Mouse (Mus musculus): ENCODE measurements around the gene Atf2.

Atf2 gene

DNA sequence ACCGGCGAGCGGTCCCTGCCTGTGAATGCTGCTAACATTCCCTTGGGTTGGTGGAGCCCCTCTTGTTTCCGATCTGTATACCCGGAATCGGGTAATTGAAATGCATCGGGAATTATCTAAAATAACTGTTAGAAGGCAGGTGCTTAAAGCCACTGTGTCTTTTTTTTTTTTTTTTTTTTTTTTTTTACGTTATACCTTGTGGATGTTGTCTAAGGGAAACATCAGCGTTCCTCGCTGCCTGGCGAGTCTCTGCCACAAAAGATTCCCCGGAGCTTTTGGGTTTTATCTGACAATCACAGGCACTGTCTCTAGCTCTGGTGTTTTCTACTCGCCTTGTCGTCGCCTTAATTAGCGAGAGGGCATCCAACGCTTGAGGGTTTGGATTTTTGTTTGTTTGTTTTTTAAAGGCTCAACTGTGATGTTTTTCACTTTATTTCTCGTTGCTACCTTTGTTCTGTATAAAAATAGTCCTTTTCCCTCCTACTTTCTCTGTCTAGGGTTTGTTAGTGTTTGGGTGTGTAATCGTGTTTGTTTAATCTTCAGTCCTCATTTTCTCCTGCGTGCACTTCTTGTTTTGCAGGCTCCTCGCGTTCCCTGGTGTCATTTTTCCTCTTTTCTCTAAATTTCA, 116.6 kb downstream of the Atf2 start:
- DNase-seq (ENCODE audit: low read depth) = no peak

DNA sequence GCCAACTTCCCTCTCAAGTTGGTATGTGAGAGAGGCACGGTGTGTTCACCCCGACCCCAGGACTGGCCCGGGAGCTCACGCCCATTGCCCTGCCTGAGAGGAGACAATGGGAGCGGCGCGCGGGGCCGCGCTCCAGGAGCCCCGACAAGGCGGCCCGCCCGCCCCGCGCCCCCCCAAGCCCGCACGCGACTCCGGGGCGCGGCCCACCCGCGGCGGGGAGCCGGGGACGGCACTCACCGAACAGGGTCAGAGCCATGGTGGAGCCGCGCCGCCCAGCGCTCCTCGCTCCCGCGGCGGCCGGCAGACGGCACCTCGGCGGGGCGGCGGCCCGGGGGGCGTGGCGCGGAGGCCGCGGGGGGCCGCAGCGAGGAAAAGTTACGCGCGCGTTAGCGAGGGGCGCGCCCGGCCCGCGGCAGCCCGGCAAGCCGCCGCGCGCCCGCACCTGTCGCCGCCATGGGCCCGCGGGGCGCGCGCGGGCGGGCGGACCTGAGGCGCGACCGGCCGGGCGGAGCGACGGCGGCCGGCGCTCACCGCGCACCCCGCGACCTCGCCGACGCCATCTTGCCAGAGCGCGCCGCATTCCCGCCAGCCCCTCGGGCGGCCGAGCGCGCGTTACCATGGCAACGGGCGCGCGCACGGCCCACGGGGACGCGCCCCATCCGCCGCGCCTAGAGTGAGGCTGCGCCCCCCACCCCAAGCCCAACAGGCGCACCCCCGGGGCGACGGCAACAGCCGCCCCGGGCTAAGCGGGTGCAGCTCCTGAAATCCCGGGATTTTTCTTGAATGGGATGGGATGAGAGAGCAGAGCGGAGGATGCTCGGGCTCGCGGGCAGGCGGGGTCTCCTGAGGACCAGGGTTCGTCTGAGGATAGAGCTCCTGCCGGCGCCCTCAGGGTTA, 117.4 kb downstream of the Atf2 start, which contains the start of gene Chn1:
Gene Chn1, minus strand, starts transcription at position 561 of the 897 bp plus-strand sequence.
- no peak for DNase-seq (ENCODE audit: low read depth)

DNA sequence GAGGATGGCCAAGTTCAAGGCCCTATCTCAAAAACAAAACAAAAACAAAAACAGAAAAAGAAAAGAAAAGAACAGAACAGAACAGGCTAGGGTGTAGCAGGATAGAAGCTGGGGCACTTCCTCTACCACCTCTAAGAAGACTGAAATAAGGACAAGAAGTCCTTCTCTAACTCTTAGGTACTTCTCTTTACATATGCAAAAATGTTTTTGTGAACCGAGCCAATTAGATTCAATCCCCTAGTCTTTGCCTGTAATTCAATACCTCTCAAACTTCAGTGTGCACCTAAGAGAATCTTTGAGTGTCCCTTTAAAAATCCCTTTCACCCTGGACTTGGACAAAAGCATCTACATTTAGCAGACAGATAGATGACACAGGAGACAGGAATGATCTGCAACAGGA, 119.5 kb downstream of the Atf2 start:
- DNase-seq (ENCODE audit: low read depth) = no peak

DNA sequence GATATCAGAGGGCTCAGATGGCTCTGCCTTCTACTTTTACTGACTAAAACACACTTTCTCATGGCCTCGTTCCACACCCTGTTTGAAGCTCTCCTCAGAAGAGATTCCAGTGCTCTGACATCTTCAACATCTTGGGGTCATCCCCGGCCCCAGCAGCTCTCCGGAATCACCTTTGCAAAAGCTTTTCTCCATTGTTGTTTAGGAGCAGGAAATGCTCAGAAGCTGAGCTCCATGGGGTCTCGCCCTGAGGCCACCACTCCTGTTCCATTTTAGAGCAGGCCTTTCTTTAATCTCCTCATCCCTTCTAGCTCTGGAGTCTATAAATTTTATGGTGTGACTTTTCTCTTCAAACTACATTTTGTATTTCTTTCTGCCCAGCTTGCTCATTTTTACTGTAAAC, 123.8 kb downstream of the Atf2 start:
- DNase-seq (ENCODE audit: low read depth) = no peak
